Mouse (Mus musculus) small intestine, adult 2 months (tissue): ENCODE results near the gene Lonp2.

Experiments used
- CTCF ChIP-seq: fragments of 200-500 bp; IDR thresholded peaks from 2 replicates; pipeline ENCODE4 v1.5.1; 2012; ENCODE audit warnings: low read depth, mild to moderate bottlenecking, control low read depth, inconsistent platforms, low read length, moderate library complexity, mixed read lengths; ENCODE audit not compliant: insufficient replicate concordance, insufficient read length; ENCODE audit errors: extremely low read depth
- POLR2A ChIP-seq: fragments of 200-500 bp; IDR thresholded peaks from 2 replicates; pipeline ENCODE4 v1.6.1; 2012; ENCODE audit warnings: low read depth, mild to moderate bottlenecking, control low read depth, inconsistent platforms, low read length, moderate library complexity

DNA sequence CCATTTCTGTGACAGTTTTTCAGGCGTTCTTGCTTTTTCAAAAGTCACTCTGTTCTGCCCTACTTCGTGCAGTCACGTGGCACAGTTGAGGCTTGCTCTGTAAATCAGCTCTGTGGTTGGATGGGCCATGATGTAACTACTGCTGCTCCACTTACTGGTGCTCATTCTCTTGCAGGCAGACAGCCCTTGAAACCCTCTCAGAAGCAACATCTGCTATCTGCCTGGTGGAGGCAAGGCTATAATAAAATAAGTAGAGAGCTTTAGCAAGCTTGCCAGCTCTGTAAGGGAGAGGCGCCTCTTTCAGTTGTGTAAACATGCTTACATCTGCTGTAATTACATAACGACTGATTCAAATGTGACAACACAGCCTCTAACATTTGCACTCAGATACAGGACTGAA lies 27.6 kb downstream of the Lonp2 start:
- TF ChIP-seq POLR2A (no peak), CTCF (no peak)
